Mouse (Mus musculus) 416B (cell line): Measurements from ENCODE around the gene Gprin1.

ENCODE experiments used
- DNase-seq: peaks from one replicate; pipeline ENCODE4 v3.0.0; 2011; ENCODE audit warnings: low read depth

Gprin1 gene

DNA sequence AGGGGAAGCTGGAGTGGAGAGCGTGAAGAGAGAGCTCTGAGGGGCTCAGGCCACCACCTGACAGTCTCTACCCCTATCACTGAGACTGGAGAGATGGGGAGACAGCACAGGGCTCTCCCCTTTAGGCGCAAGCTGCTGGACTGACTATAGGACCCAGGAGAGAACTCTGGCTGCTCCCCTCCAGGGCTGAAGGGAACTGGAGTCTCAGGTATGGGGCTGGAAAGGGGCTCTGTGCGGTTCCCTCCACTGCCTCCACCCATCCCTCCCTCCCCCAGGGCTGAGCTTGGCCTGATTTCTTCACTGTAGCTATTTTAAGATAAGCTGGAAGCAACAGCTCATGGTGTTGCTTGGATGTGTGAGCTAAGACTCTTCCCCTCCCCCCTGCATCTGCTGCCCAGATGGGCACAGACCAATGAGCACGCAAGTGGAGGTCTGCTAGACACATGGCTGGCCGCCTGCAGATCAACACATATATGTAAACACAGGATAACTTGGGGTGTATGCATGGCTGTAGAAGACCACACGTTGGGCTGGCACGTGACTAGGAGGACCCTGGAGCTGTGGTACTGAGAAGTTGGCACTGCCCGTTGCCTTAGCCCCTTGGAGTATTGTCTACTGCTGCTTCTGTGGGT, 10.6 kb upstream of the Gprin1 start:
- no peak for DNase-seq

DNA sequence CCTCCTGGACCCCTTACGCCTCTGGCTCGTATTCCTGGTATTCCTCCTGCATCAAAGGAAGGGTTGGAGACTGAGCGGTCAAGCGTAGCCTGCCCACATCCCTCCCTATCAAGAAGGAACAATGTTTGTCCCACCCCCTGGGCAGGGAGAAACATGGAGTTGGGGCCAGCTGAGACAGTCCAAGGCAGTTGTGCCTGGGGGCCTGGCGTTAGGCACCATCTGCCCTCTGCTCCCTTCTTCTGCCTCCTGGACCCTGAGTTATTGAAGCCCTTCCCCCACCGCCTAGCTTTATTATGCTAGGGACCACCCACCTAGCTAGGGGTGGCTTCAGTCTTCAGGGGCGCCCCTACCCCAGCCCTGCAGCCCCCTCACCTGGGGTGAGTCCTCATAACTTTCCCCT, 9.8 kb upstream of the Gprin1 start:
- no peak for DNase-seq

DNA sequence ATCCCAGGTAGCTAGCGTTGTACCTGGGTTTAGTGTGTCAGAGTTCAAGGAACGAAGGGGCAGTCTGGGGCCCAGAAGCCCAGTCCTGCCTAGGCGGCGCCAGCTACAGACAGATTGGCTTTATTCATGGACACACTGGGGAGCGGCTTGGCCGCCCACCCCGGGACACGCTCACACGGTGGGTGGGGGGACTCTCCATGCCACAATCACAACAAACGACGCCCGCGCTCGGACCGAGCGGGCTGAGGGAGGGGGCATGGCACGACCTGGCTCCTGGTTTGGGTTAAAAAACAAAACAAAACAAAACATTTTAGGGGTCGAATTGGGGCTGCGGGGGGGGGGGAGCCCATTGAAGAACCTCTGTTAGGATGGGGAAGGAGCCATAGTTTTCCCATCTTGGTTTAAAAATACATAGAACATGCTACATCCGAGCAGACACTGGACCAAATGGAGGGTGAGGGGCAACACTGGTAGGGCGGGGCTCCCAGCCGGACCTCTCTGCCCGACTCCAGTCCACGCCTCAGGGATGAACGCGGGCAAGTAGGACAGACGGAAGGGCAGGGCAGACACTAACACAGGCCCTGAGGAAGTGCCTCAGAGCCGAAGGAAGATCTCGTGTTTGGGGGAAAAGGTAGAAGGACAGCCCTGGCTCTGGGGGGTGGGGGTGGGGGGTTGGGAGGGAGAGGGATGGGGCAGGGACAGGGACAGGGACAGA, 9.2 kb upstream of the Gprin1 start:
- no peak for DNase-seq

DNA sequence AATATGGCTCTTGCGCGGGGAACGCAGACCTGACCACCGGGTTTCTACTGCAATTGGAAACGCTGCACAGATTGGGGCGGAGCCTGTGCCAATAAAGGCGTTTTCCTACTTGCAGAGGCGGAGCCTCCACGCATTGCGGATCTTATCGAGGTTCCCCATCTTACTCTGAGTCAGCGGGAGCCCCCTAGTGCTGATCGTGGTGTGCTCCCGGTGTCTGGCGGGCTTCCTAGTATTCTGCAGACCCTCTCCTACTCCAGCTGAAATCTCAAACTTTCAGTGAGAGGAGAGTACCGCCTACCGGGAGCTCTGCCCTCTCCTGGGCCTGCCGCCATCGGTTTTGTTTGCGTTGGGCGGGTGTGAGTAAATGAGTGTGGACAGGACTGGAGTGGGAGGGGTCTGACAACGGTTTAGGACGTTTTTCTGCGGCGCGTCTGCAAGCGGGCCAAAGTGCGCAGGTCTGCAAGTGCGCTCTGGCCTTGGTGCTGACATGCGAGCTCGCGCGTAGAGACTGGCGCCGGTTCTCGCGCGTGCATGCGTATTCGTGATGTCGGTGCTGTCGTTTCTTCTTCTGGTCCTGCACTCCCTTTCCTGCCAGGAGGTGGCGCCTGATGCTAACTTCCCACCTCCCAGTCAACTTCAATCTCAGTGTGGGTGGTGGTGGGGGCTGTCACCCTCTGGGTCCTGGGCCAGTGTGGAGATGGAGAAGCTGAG, 8.5 kb upstream of the Gprin1 start:
- peak; percentile 28 for DNase-seq

DNA sequence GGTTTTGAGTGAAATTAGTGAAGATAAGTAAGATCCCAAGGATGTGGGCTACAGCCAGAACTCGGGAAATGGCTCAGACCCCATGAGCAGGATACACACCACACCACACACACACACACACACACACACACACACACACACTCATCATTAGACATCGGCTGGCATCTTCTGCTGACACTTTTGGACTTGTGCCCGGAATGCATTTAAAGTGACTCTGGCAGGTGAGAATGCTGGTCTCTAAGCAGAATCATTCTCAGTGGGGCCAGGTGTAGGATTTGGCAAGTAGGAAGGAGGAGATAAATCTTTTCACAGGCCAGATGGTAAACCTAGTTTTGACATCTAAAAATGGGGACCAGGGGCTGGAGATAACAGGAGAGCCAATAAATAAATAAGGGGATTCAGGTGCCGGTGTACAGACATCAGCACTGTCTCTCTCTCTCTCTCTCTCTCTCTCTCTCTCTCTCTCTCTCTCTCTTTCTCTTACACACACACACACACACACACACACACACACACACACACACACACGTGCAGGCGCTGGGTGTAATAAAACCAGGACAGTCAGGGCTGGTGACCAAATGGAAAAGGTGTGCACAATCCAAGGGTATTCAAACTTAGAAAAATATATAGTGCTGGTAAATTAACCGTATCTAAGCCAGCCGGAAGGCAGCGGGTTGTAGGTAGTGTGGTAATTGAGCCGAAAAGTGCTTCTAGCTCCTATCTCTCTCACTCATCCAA, 7.6 kb upstream of the Gprin1 start:
- no peak for DNase-seq

DNA sequence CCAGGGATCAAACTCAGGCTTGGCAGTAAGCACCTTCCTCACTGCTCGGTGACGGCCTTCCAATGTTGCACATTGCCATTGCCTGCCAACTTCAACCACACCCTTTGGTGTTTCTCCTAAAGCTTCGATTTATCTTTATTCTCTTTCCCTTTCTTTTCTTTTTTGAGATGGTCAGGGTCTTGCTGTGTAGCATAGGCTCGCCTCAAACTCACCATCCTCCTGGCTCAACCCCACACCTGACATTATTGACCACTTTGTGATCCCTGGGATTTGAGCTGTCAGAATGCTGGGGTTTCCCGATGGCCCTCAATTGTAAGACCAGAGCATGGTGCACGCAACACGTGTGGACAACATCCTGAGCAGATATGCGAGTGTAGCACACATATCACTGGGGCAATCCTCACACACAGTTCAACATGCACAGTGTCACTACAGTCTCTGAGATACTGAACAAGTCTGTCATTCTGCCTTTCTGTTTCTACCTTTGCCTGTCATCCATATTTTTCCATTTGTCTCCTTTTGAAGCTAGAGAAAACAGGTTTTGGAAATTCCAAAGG, 6.6 kb upstream of the Gprin1 start:
- DNase-seq, result no peak

DNA sequence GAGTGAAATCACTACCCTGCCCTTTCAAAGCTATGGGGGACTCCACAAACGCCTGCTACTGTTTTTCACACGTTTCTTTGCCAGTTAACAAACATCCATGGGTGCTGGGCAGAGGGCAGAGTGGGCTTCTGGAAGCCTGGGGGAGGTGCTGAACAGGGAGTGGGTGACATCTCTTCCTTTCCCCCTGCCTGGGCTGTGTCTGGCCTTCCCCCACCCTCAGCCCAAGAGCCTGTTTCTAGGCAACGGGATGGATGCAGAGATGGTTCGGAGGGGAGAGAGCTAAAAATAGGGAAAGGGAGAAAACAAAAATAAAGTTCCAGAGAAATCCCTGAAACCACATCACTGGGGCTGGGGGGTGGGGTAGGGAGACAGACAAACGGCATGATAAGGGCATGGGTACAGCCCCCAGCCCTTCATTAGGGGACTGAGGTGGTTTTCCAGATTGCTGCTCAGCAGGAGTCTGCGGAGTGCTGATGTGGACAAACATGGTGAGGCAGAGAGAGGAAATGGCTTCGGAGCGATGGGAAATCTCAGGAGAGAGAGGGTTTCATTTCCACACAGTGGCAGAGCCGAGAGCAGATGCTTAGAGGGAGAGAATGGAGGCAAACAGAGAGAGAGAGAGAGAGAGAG, 5.6 kb upstream of the Gprin1 start:
- no peak for DNase-seq

DNA sequence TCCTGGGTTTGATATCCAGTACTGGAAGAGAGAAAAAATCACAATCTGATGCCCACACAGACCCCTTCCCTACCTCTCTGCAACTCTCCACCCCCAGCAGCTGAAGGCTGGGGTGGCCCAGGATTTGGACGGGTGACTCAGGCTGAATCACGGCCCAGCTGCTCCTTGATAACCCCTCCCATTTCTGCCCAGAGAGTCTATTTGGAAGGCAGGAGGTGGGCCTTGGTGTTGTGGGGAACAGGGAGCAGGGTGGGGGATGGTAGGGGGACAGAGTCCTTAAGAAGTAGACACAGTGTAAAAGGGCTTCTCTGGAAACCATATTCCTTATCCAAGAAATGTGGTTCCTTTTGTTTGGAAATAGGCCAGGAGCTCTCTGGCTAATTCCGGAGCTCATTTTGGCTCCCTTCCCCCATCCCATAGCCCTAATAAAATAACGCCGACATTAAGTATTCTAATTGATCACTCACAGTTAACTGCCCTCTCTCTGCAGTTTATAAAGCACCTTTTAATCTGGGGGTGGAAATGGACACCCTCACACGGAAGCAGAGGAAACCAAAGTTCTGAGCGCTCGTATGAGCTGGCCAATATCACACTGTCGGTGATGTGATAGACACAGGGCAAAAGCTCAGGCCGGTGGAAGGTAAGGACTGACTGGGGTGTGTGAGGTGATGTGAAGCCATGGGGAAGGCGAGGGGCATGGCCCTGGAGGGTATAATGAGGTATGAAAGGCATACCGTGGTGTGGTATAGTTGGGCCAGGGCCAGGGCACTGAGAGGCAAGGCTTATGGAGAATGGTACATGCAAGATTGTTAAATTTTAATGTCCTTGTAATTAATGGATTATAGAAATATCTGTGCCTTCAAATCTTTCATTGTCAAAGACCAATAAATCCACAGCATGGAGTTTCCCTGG, 4.8 kb upstream of the Gprin1 start:
- DNase-seq, result peak; percentile 10

DNA sequence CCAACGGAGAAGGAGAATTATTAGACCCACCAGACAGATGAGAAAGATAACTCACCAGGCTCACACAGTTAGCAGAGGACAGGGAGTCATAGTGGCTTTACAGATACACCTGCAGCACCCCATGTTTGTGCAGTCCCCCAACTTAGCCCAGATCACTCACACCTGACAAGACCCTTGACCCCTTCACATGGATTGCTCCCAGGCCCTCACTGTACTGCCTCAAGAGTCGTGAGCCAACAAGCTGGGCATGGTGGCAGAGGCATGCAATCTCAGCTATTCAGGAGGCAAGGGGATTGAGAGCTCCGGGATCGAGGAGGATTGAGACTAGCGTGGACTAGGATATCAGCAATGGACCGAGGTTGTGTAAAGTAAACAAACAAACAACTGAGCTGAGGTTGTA, 4.1 kb upstream of the Gprin1 start:
- no peak for DNase-seq

DNA sequence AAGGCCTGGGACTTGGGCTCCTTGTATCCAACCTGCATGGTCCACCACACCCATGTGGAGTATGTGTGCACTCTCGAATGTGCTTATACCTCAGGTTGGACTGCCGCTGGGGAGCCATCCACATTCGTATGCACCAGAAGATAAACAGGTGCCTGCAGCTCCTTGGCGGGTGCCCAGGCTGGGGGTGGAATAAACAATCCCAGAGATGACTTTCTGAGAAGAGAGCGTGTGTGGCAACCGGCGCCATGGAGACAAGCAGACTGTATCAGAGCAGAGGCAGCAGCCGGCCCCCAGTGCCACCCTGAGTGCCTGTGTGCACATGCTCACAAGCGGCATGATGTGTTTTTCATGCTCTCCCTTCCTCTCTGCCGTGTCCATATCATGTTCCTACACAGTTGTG, 3.0 kb upstream of the Gprin1 start:
- DNase-seq, result no peak

DNA sequence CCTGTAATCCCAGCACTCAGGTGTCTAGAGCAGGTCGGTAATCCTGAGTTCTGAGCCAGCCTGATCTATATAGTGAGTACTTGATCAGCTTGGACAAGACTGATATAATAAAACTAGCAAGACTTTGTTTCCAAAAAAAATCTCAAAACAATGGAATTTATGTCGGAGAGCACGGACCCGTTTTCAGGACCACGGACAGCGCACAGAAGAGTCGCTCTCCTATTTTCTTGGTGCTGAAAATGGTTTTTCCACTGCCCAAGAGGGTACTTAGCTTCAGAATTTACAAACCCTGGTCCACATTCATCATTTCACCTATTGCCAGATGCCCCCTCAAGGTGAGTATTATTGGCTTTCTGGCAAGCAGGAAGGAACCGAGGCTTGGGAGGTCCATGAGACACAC, 1.0 kb upstream of the Gprin1 start:
- peak; percentile 13 for DNase-seq

DNA sequence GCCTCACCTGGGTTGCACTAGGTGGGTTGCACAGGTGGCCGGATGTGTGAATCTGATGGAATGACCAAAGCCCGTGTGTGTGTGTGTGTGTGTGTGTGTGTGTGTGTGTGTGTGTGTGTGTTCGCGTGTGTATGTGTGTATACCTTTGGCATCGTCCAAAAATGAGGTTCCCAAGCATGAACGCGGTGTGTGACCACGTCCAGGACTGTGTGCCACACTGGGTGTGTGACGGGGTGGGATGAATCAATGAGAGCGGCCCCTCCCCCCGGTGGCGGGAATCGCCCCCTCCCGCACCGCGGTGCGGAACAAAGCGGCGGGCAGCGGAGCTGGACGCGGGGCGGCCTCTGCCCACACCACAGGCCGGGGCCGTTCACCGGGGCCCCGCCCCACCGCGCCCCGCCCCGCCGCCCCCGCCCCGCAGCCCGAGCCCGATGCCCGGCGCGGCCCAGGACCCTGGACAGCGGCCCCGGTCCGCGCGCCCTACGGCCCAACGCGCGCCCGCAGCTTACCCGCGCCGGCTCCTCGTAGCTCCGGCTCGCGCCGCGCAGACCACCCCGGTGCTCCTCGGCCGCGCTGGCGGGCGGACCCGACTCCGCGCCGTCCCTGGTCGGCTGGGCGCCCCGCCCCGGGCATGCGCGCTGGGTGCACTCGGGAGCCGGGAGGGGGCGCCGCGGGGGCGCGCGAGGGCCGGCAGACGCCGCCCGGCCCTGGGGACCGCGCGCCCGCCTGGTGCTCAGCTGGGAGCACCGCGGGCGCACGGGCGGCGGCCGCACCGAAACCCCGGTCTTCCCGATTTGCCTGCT, 412 bp downstream of the Gprin1 start:
- DNase-seq, result no peak

DNA sequence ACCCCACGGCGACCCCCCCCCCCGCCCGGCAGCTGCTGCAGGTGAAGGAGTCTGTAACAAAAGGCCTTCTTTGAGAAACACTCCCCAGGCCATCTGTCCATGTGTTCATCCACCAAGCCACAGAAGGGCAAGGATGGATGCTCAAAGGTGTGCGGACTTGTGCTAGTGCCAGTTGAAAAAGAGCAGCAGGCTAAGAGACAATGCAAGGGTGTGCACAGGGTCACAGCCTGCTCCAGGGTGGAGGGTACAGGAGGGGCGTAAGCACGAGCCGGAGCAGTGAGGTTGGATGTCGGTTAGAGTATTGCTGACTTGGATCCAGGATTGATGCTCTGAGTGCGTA, 983 bp downstream of the Gprin1 start:
- DNase-seq, result no peak

DNA sequence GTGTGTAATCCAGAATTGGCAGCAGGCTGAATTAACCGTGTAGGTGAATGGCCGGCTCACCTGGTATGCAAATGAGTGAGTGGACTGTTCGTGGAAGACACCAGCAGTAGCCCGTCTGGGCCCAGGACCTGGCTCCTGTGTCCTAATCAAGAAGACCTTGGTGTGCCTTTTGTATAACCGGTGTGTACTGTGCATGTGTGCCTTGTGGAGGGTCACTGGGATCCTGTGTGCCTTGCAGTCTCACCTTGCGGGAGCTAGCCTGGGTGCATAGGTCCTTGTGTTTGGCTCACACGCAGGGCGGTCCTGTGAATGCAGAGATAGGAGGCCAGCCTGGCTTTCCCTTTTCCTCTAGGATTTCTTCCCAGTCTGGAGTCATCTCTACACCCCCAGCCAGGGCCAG, 1.5 kb downstream of the Gprin1 start:
- no peak for DNase-seq

DNA sequence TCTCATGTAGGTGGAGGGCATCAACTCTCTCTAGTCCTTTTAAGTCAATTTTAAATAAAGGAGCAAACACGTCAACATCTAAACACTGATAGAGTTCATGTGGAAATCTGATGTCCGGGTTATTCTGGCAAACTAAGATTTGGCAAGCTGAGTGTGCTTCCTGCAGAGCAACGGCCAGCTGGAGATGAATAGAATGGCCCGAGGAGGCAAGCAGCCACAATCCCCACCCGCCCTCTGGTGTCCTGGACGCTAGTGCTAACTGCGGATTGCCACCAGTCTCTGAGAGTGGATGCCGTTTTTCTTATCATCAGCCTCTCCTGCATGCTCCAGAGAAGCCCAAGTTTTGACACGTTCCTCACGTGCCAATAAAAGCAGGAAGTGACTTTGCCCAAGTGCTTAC, 2.8 kb downstream of the Gprin1 start:
- DNase-seq, result no peak

DNA sequence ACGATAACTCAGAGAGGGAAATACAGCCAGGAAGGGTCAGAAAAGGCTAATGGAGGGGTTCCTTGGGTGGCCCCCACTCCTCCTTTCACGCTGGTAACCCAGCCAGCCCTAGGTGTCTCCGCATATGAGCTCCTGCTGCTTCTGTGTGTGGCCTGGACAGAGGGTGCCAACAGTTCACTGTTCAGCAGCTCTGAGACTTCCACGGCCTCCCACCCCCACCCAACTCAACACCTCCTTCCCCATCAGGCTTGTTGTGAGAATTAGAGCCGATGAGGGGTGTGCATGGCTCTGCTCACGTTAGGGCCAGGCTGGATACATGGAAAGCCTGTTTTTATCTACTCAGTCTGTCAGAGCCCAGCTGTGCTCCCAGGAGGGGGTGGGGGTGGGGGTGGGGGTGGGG, 3.6 kb downstream of the Gprin1 start:
- no peak for DNase-seq

DNA sequence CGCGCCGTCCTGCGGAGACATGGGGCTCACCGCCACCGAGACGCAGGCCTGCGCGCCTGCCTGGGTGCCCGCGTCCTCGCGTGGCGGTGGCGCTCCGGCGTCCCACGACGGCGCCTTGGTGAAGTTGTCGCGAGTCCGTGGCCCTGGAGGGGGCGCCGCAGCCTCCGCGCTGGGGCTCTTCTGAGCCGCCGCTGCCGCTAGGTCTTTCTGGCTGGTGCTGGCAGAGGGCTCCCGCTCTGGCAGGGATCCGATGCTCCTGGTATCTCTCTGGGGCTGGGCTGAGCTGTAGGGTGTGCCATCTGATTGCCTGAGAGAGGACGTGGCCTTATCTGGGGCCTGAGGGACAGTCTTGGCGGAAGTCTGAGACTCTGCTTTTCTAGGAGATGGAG, 11.5 kb downstream of the Gprin1 start:
- DNase-seq, result no peak

DNA sequence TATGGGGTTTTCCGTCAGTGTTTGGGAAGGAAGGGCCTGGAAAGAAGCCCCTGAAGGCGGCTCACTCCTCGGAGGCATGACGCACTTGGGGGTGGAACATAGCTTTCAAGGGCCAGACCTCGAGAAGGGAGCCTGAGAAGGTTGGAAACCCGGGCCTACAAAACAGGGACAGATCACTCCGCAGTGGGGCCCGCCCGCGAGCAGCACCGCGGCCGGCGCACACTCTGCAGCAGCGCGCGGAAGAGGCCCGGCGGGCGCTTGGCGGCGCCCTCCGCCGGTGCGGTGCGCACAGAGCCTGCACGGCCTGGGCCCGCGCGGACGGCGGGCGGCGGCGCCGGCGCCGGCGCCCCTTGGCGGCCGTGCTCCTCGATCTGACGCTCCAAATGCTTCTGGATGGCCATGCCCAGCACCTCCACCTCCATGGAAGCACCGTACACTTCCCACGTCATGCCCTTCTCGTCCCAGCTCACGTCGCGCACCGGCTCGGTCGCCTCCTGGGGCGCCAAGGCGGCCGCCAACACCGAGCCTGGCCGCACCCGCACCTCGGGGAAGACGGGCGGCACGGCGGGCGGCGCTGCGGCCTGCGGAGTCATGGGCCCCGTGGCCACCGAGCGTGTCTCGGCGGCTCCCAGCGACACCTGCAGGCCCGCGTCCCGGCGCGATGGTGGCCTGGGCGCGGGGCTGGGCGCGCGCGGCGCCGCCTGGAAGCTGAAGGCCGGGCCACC, 12.0 kb downstream of the Gprin1 start:
- no peak for DNase-seq

DNA sequence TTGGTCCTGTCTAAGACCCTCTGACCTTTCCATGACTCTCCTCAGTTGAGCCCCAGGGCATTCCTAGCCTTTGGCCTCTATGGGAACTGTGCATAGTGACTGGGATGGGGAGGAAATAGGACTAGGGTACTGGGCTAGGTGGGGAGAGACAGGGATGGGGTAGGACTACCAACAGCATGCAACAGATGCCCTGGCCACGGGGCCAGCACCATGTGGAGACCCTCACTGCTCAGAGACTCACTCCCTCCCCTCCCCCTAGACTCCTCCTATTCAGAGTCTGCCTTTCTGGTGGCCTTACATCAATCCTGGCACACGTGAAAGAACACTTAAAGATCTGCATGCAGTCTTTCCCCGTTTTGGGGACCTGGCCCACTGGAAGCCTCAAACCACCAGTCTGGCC, 12.7 kb downstream of the Gprin1 start:
- DNase-seq, result no peak

DNA sequence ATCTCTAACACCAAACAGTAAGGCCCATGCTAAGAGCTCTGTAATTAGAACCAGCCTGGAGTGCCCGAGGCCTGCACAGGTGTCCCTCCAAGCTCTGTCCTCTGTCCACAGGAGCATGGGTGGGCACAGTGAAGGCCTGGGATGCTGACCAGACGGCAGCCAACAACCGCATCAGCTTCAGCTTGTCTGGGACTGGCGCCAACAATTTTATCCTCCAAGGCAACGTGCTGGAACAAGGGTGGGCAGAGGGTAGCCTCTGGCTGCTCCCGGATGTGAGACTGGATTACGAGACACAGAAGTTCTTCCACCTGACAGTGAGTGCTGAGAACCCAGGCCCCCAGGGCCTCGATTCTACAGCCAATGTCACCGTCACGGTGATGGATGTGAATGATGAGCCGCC, 23.5 kb downstream of the Gprin1 start:
- DNase-seq, result no peak
